9 mouse cellular contexts compared by ENCODE assay signal in the genomic region with DNA sequence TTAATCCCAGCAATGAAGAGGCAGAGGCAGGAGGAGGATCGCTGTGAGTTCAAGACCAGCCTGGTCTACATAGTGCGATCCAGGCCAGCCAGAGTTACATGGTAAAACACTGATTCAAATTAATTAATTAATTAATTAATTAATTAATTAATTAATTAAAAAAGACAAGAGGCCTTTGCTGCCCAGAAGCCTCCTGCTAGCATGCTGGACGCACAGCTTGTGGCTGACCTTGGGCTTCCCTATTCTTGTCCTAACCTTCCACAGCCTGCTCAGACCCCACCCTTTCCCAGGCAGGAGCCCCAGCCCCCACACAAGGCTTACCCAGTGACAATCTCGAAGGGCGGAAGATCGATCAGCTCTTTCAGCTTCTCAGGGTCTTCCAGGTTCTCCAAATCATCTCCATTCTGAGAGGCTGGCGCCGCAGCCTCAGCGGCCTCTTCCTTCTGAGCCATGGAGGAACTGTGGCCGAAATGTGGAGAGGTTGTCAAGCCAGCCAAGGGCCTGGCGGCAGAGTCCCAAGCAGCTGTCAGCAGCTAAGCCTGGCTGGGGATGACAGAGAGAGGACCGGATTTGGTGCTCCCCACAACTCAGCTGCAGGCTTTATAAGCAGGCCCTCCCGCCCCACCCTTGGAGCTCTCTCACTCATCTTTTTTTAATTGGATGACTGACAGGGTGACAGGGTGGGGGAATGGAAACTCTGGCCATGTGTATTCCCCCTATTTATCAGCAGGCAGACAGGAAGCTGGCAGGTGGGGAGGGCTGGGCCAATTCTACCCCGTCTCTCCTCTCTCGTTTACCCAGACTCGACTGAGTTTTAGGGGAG. TPM values are rescaled to one million over a fixed set of nuclear protein-coding genes. Genes with fewer than 3 reads are reported as not detected.
A peak's percentile ranks its signal among the peaks of the same experiment; 100 is the strongest.
DNase-seq lines count a peak whose midpoint lies in the region; ATAC-seq and TF ChIP-seq lines count a peak whose summit lies in the region.
"Had no signal": no experiment of that assay in that cellular context is flagged by ENCODE, and none has a peak within 500 bp of the region (broad histone marks: within the 10 kb centered on the region; RNA-seq: fewer than 3 reads in every experiment).

Gene Apobec2 (minus strand): TSS at position 773 of the 823 bp plus-strand sequence.

- no peak for TF ChIP-seq CTCF in liver, postnatal 0 days (IDR thresholded peaks at IDR 0.05; ENCODE audit: low read depth)

- no peaks in the 10 kb centered on the region for H3K27me3 ChIP-seq in liver, postnatal 0 days (ENCODE audit: insufficient read depth, low read length)
- no peaks in the 10 kb centered on the region for H3K27me3 ChIP-seq in intestine, embryonic 14.5 days (replicated peaks; ENCODE audit: control insufficient read depth, insufficient read depth, low read length)

- no peaks in the 10 kb centered on the region for H3K9me3 ChIP-seq in liver, postnatal 0 days (ENCODE audit: low read length)
- no peaks in the 10 kb centered on the region for H3K9me3 ChIP-seq in intestine, embryonic 14.5 days (ENCODE audit: control insufficient read depth, low read length)

- H3K4me3 ChIP-seq in liver, postnatal 0 days (ENCODE audit: low read depth, low read length): no peak within 1 kb of the TSS
- no peak within 1 kb of the TSS for H3K4me3 ChIP-seq in intestine, embryonic 14.5 days (ENCODE audit: low read depth, low read length)

- no peaks in the 10 kb centered on the region for H3K36me3 ChIP-seq in liver, postnatal 0 days (replicated peaks; ENCODE audit: insufficient read depth, low read length)
- H3K36me3 ChIP-seq in intestine, embryonic 14.5 days (ENCODE audit: control insufficient read depth, insufficient read depth, low read length): no peaks in the 10 kb centered on the region

- TF ChIP-seq EP300 in liver, postnatal 0 days (IDR thresholded peaks at IDR 0.05; ENCODE audit: low read depth): no peak

- no peak for ATAC-seq in liver, postnatal 0 days
- no peak; the same call in 1 of the 2 replicates for ATAC-seq in intestine, embryonic 14.5 days (replicated peaks; ENCODE audit: low FRiP score, low TSS enrichment, low read depth)

- WGBS in liver, postnatal 0 days (ENCODE audit: insufficient replicate concordance): 51% methylated on average over 16 of the region's 16 CpGs
- WGBS in intestine, embryonic 14.5 days: 50% methylated on average over 16 of the region's 16 CpGs

- peaks cover 13% of the 10 kb centered on the region for H3K4me1 ChIP-seq in liver, postnatal 0 days (ENCODE audit: insufficient read depth)
- H3K4me1 ChIP-seq in intestine, embryonic 14.5 days (replicated peaks; ENCODE audit: control insufficient read depth, insufficient read depth, low read length): peaks cover 48% of the 10 kb centered on the region

- H3K4me2 ChIP-seq in liver, postnatal 0 days (ENCODE audit: low read depth, low read length): no peak within 1 kb of the TSS
- H3K4me2 ChIP-seq in intestine, embryonic 14.5 days (ENCODE audit: low read length): no peak within 1 kb of the TSS

- no peak within 1 kb of the TSS for H3K9ac ChIP-seq in liver, postnatal 0 days (replicated peaks)
- H3K9ac ChIP-seq in intestine, embryonic 14.5 days (ENCODE audit: low read length): no peak within 1 kb of the TSS

- DNase-seq in liver: peak; percentile 39
- no peak for DNase-seq in liver, postnatal 0 days
- DNase-seq in heart, adult 11 months: peak; percentile 95
- no peak for DNase-seq in intestine, embryonic 14.5 days (ENCODE audit: low spot score)
- DNase-seq in skeletal muscle tissue, adult 2 months (ENCODE audit: low read depth, low spot score): peak; percentile 91
- no peak for DNase-seq in urinary bladder, postnatal 10 days (ENCODE audit: low spot score)
- DNase-seq in urinary bladder, adult 18-20 months (ENCODE audit: low spot score in 2 of 2): no peak
- DNase-seq in neural tube, embryonic 10.5 days (ENCODE audit: extremely low spot score, low spot score): no peak

- no peak within 1 kb of the TSS for H3K27ac ChIP-seq in liver, postnatal 0 days (ENCODE audit: low read depth)
- peak within 1 kb of the TSS; percentile 59 for H3K27ac ChIP-seq in intestine, embryonic 14.5 days (ENCODE audit: low read depth)

RNA-seq across cellular contexts. Expression of gene Apobec2, which starts in this region (rescaled TPM):
- polyA plus RNA-seq in liver, postnatal 0 days (2015; fragmentation: Nextera tagmentation; extraction: Ambion mirVana): 0.25 and 3.6 TPM in 2 replicates
- 2.4 and 3.3 TPM in 2 replicates for polyA plus RNA-seq in intestine, embryonic 14.5 days (2014; fragmentation: Nextera tagmentation; extraction: Ambion mirVana)
- polyA plus RNA-seq: liver, adult 2 months had no signal

Comparison
In these comparisons a context has a peak if more than half of its experiments do, and no peak if none do; other contexts are left out.
1. DNase-seq: peak in liver (single experiment), heart, adult 11 months (single experiment) and skeletal muscle tissue, adult 2 months (single experiment); none in liver, postnatal 0 days (single experiment), intestine, embryonic 14.5 days (single experiment), urinary bladder, postnatal 10 days (single experiment), urinary bladder, adult 18-20 months (0 of 2) and neural tube, embryonic 10.5 days (single experiment).